Mouse (Mus musculus) layer of hippocampus, adult 9-10 months (tissue): ENCODE measurements around the gene Gm10799.
"Not testable (repeated sequence)": the region's sequence is repeated elsewhere in the genome, so short reads cannot be mapped to it uniquely, and the experiment has no call there.

Source experiments
- DNase-seq: peaks from one replicate; pipeline ENCODE4 v3.0.0; 2022; ENCODE audit warnings: low spot score

Gene Gm10799

GRCm38 (mm10) chr2:104068450-104068849, at the start of gene Gm10799:
Gene Gm10799, minus strand, starts transcription at chr2:104068550.
- DNase-seq, result not testable (repeated sequence)

- not testable (repeated sequence) for DNase-seq
Observed at GRCm38 (mm10) chr2:104117173-104117572, 48.8 kb upstream of the Gm10799 start.

GRCm38 (mm10) chr2:104114898-104115297, 46.5 kb upstream of the Gm10799 start:
- no peak for DNase-seq

- DNase-seq, result not testable (repeated sequence)
Observed at GRCm38 (mm10) chr2:104113563-104113962, 45.2 kb upstream of the Gm10799 start.

GRCm38 (mm10) chr2:104111170-104111797, 42.9 kb upstream of the Gm10799 start:
- DNase-seq, result not testable (repeated sequence)

- DNase-seq, result no peak
Observed at GRCm38 (mm10) chr2:104110031-104110430, 41.7 kb upstream of the Gm10799 start.

- DNase-seq, result no peak
Observed at GRCm38 (mm10) chr2:104109528-104109927, 41.2 kb upstream of the Gm10799 start.

GRCm38 (mm10) chr2:104109021-104109420, 40.7 kb upstream of the Gm10799 start:
- not testable (repeated sequence) for DNase-seq

GRCm38 (mm10) chr2:104104800-104105199, 36.5 kb upstream of the Gm10799 start:
- no peak for DNase-seq

GRCm38 (mm10) chr2:104099946-104100345, 31.6 kb upstream of the Gm10799 start:
- DNase-seq, result no peak

- no peak for DNase-seq
Observed at GRCm38 (mm10) chr2:104099231-104099585, 30.9 kb upstream of the Gm10799 start.

- DNase-seq, result no peak
Observed at GRCm38 (mm10) chr2:104098529-104099230, 30.3 kb upstream of the Gm10799 start.

GRCm38 (mm10) chr2:104097396-104097795, 29.0 kb upstream of the Gm10799 start:
- DNase-seq, result not testable (repeated sequence)

GRCm38 (mm10) chr2:104096796-104097195, 28.4 kb upstream of the Gm10799 start:
- DNase-seq, result not testable (repeated sequence)

GRCm38 (mm10) chr2:104096256-104096655, 27.9 kb upstream of the Gm10799 start:
- no peak for DNase-seq

GRCm38 (mm10) chr2:104095741-104096213, 27.4 kb upstream of the Gm10799 start, which contains the start of gene Cd59a:
Gene Cd59a, plus strand, starts transcription at chr2:104095801.
- DNase-seq, result peak; percentile 20

GRCm38 (mm10) chr2:104093305-104093704, 25.0 kb upstream of the Gm10799 start:
- no peak for DNase-seq

- DNase-seq, result not testable (repeated sequence)
Observed at GRCm38 (mm10) chr2:104087562-104087961, 19.2 kb upstream of the Gm10799 start.

GRCm38 (mm10) chr2:104084027-104084426, 15.7 kb upstream of the Gm10799 start:
- DNase-seq, result not testable (repeated sequence)

- DNase-seq, result no peak
Observed at GRCm38 (mm10) chr2:104082474-104082873, 14.1 kb upstream of the Gm10799 start.

GRCm38 (mm10) chr2:104081436-104082050, 13.2 kb upstream of the Gm10799 start:
- DNase-seq, result not testable (repeated sequence)

GRCm38 (mm10) chr2:104078285-104078684, 9.9 kb upstream of the Gm10799 start:
- not testable (repeated sequence) for DNase-seq

- DNase-seq, result no peak
Observed at GRCm38 (mm10) chr2:104069704-104070185, 1.4 kb upstream of the Gm10799 start, which contains the start of gene Cd59b. Gene Cd59b, plus strand, starts transcription at chr2:104069849.
